Mouse (Mus musculus) limb, embryonic 15.5 days (tissue): ENCODE measurements around the gene Ush2a. TPM values are rescaled to one million over a fixed set of nuclear protein-coding genes. Genes with fewer than 3 reads are reported as not detected.

Experiments used
- ATAC-seq: fragments of 200-750 bp; cut with Nextera tagmentation; 2 replicates; pipeline ENCODE4 v1.8.0; 2017; ENCODE audit warnings: low read depth, moderate TSS enrichment; ENCODE audit not compliant: insufficient number of reproducible peaks, low FRiP score, low TSS enrichment
- H3K27ac ChIP-seq: fragments of 300-500 bp; sonication (generic); 2 replicates; pipeline ENCODE4 v1.5.1; 2015; ENCODE audit warnings: moderate library complexity, mild to moderate bottlenecking, inconsistent platforms
- H3K27me3 ChIP-seq: fragments of 300-500 bp; sonication (generic); 2 replicates; pipeline ENCODE4 v1.6.1; 2015; ENCODE audit warnings: inconsistent platforms
- H3K36me3 ChIP-seq: fragments of 300-500 bp; sonication (generic); 2 replicates; pipeline ENCODE4 v1.6.1; 2015; ENCODE audit warnings: inconsistent platforms
- H3K4me1 ChIP-seq: fragments of 300-500 bp; sonication (generic); 2 replicates; pipeline ENCODE4 v1.6.1; 2015; ENCODE audit warnings: inconsistent platforms
- H3K4me2 ChIP-seq: fragments of 300-500 bp; sonication (generic); 2 replicates; pipeline ENCODE4 v1.6.1; 2015; ENCODE audit warnings: mild to moderate bottlenecking, inconsistent platforms
- H3K4me3 ChIP-seq: fragments of 300-500 bp; sonication (generic); 2 replicates; pipeline ENCODE4 v1.5.1; 2015; ENCODE audit warnings: mild to moderate bottlenecking, inconsistent platforms
- H3K9ac ChIP-seq: fragments of 300-500 bp; sonication (generic); 2 replicates; pipeline ENCODE4 v1.6.1; 2015; ENCODE audit warnings: inconsistent platforms
- H3K9me3 ChIP-seq: fragments of 300-500 bp; sonication (generic); 2 replicates; pipeline ENCODE4 v1.6.1; 2016; ENCODE audit warnings: inconsistent platforms
- WGBS: fragments of 180-500 bp; shearing (Covaris S2); methylation state at CpG from one replicate; pipeline ENCODE4 v1.1.7; 2015; 5-methylcytosine and 5-hydroxymethylcytosine counted together
- polyA plus RNA-seq: library from polyadenylated mRNA; unstranded; fragments of >200 nt; fragmentation: Nextera tagmentation; extraction: Ambion mirVana; gene quantifications from 2 replicates; pipeline ENCODE4 v1.2.1, GENCODE M21; 2015

The Ush2a gene
- polyA plus RNA-seq, 1 experiment from 2014 or later = 0.08 TPM

GRCm38 (mm10) chr1:188316574-188316973 lies 54.8 kb downstream of the Ush2a start:
- ATAC-seq = no peak
- no peak overlapping the region for H3K9ac ChIP-seq
- 80% methylated on average over 5 of the region's 5 CpGs for WGBS

GRCm38 (mm10) chr1:188320204-188320603 lies 58.4 kb downstream of the Ush2a start:
- H3K27ac ChIP-seq = no peak overlapping the region
- H3K9ac ChIP-seq = no peak overlapping the region
- H3K4me3 ChIP-seq = no peak overlapping the region
- no peaks in the 10 kb centered on the region for H3K9me3 ChIP-seq
- no peaks in the 10 kb centered on the region for H3K36me3 ChIP-seq
- H3K4me2 ChIP-seq = no peak overlapping the region
- ATAC-seq = no peak
- no peaks in the 10 kb centered on the region for H3K27me3 ChIP-seq
- WGBS = 24% methylated on average over 4 of the region's 4 CpGs
- H3K4me1 ChIP-seq = no peaks in the 10 kb centered on the region

More at GRCm38 (mm10) chr1:188316574-188316973, 54.8 kb downstream of the Ush2a start:
- no peaks in the 10 kb centered on the region for H3K36me3 ChIP-seq
- no peaks in the 10 kb centered on the region for H3K27me3 ChIP-seq
- H3K4me2 ChIP-seq = no peak overlapping the region
- no peak overlapping the region for H3K4me3 ChIP-seq
- H3K9me3 ChIP-seq = no peaks in the 10 kb centered on the region
- H3K27ac ChIP-seq = no peak overlapping the region
- H3K4me1 ChIP-seq = no peaks in the 10 kb centered on the region

DNA sequence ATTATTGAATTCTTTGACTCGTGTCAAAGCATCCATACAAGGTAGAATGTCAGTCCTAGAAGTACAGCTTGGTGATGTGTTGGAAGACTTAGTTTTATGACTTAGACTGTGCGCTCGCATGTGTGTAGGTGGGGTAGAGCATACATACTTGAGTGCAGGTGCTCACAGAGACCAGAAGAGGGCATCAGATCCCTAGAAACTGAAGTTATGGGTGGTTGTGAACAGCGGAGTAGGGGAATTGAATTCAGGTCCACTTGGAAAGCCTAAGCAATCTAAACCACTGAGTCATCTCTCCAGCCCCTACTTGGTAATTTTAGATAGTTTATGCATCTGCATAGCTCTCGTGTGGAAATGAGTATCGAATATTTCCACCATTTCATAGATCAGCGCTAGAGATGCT lies 59.7 kb downstream of the Ush2a start:
- Histone ChIP-seq H3K27ac (no peak overlapping the region), H3K4me3 (no peak overlapping the region), H3K4me1 (no peaks in the 10 kb centered on the region), H3K9ac (no peak overlapping the region), H3K36me3 (no peaks in the 10 kb centered on the region), H3K4me2 (no peak overlapping the region), H3K27me3 (no peaks in the 10 kb centered on the region), H3K9me3 (no peaks in the 10 kb centered on the region)
- WGBS = 81% methylated on average over 7 of the region's 7 CpGs
- ATAC-seq = no peak

DNA sequence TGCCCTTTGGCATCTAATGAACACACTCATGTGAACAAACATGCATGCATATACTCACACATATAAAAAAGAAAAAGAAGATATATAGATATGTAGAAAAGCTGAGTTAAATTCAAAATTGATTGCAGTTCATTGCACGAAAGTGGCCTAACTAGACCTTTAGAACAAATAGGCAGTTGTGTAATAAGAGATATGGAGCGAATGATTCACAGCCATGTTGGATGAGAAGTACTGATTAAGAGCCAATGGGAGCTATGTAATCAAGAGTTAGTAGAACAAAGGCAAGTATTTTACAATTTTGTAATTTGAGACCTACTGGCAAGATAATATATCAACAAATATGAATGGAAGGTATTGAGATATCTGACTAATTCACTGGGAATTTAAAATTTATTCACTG lies 68.6 kb downstream of the Ush2a start:
- Histone ChIP-seq H3K4me2 (no peak overlapping the region), H3K9ac (no peak overlapping the region), H3K36me3 (no peaks in the 10 kb centered on the region), H3K4me3 (no peak overlapping the region), H3K27me3 (no peaks in the 10 kb centered on the region), H3K4me1 (no peaks in the 10 kb centered on the region), H3K27ac (no peak overlapping the region), H3K9me3 (no peaks in the 10 kb centered on the region)
- no peak for ATAC-seq
- WGBS = 86% methylated on average over 2 of the region's 2 CpGs

DNA sequence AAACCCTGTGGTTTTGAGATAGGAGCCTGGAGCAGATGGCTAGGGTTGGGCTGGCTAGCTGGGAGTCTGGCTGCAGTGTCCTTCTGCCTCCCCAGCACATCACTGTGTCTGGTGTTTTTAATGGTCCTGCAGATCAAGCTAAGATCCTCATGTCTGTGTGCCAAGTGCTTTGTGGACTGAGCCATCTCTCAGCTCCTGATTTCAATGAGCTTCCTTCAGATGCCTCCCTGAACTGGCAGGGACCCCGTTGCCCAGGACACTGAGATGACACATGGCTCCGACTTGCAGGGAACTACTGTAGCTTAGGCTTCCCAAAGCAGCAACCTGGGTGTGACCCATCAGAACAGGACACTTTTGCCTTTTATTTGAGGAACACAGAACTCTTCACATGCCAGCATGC lies 72.1 kb downstream of the Ush2a start:
- Histone ChIP-seq H3K4me1 (no peaks in the 10 kb centered on the region), H3K27me3 (no peaks in the 10 kb centered on the region), H3K4me3 (no peak overlapping the region), H3K27ac (no peak overlapping the region), H3K9ac (no peak overlapping the region), H3K9me3 (no peaks in the 10 kb centered on the region), H3K36me3 (no peaks in the 10 kb centered on the region), H3K4me2 (no peak overlapping the region)
- ATAC-seq = no peak
- WGBS = 84% methylated on average over 2 of the region's 2 CpGs

DNA sequence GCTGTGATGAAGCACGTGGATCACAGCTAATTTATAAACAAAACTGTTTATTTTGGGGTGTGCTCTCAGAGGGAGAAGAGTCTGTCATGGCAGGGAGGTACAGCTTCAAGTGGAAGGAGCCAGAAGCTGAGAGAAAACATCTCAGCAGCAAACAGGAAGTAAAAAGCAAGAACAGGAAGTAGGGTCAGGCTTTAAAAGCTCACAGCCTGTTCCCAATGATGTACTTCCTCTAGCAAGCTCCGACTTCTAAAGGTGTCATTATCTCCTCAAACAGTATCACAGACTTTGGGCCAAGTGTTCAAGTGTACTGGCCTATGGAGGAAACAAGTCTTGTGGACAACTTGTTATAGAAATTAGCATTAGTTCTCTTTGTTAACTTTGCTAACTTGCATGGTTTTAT lies 85.9 kb downstream of the Ush2a start:
- no peak overlapping the region for H3K9ac ChIP-seq
- H3K4me2 ChIP-seq = no peak overlapping the region
- H3K27me3 ChIP-seq = no peaks in the 10 kb centered on the region
- no peaks in the 10 kb centered on the region for H3K36me3 ChIP-seq
- H3K9me3 ChIP-seq = no peaks in the 10 kb centered on the region
- ATAC-seq = no peak
- 55% methylated on average over 2 of the region's 2 CpGs for WGBS
- H3K27ac ChIP-seq = no peak overlapping the region
- no peak overlapping the region for H3K4me3 ChIP-seq
- H3K4me1 ChIP-seq = no peaks in the 10 kb centered on the region

DNA sequence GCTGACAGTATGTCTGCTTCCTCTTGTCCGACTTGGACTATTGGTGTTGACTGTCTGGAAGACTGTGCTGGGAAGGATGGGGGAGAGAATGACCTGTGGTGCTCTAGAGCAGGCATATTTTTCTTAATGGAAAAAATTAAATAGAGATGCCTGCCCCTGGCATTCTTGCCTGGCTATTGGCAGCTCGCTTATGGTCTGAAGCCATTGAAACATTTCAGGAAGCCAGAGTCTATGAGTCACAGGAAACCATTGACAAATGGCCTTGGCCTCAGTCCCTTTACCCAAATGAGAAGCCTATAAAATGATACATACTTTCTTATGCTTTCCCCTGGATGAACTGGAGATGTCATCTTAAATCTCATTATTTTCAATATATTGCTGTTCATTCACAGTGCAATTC lies 92.9 kb downstream of the Ush2a start:
- H3K4me1 ChIP-seq = no peaks in the 10 kb centered on the region
- no peaks in the 10 kb centered on the region for H3K36me3 ChIP-seq
- no peak overlapping the region for H3K4me3 ChIP-seq
- no peak overlapping the region for H3K4me2 ChIP-seq
- no peak overlapping the region for H3K9ac ChIP-seq
- no peak overlapping the region for H3K27ac ChIP-seq
- WGBS = 79% methylated on average over 2 of the region's 2 CpGs
- no peak for ATAC-seq
- H3K9me3 ChIP-seq = no peaks in the 10 kb centered on the region
- no peaks in the 10 kb centered on the region for H3K27me3 ChIP-seq

GRCm38 (mm10) chr1:188363548-188363947 lies 101.7 kb downstream of the Ush2a start:
- Histone ChIP-seq H3K27me3 (no peaks in the 10 kb centered on the region), H3K4me1 (no peaks in the 10 kb centered on the region), H3K36me3 (no peaks in the 10 kb centered on the region), H3K9ac (no peak overlapping the region), H3K4me3 (no peak overlapping the region), H3K4me2 (no peak overlapping the region), H3K27ac (no peak overlapping the region), H3K9me3 (no peaks in the 10 kb centered on the region)
- WGBS = 65% methylated on average over 3 of the region's 3 CpGs
- ATAC-seq = no peak

GRCm38 (mm10) chr1:188385180-188385579 lies 123.4 kb downstream of the Ush2a start:
- no peak overlapping the region for H3K4me3 ChIP-seq
- WGBS = 73% methylated on average over 1 of the region's 1 CpGs

GRCm38 (mm10) chr1:188385733-188386261 lies 124.0 kb downstream of the Ush2a start:
- Histone ChIP-seq H3K27ac (no peak overlapping the region), H3K9me3 (no peaks in the 10 kb centered on the region), H3K4me2 (no peak overlapping the region), H3K36me3 (no peaks in the 10 kb centered on the region), H3K27me3 (no peaks in the 10 kb centered on the region), H3K9ac (no peak overlapping the region), H3K4me3 (no peak overlapping the region), H3K4me1 (no peaks in the 10 kb centered on the region)
- ATAC-seq = no peak
- WGBS = 58% methylated on average over 7 of the region's 7 CpGs

More at GRCm38 (mm10) chr1:188385180-188385579, 123.4 kb downstream of the Ush2a start:
- H3K4me1 ChIP-seq = no peaks in the 10 kb centered on the region
- no peak overlapping the region for H3K4me2 ChIP-seq
- H3K9me3 ChIP-seq = no peaks in the 10 kb centered on the region
- no peak overlapping the region for H3K27ac ChIP-seq
- H3K27me3 ChIP-seq = no peaks in the 10 kb centered on the region
- H3K9ac ChIP-seq = no peak overlapping the region
- no peaks in the 10 kb centered on the region for H3K36me3 ChIP-seq
- ATAC-seq = no peak

GRCm38 (mm10) chr1:188387321-188387720 lies 125.5 kb downstream of the Ush2a start:
- H3K4me2 ChIP-seq = no peak overlapping the region
- WGBS = 69% methylated on average over 3 of the region's 3 CpGs
- ATAC-seq = no peak
- H3K27me3 ChIP-seq = no peaks in the 10 kb centered on the region
- H3K27ac ChIP-seq = no peak overlapping the region
- no peaks in the 10 kb centered on the region for H3K36me3 ChIP-seq
- no peaks in the 10 kb centered on the region for H3K4me1 ChIP-seq
- no peak overlapping the region for H3K4me3 ChIP-seq
- H3K9ac ChIP-seq = no peak overlapping the region
- no peaks in the 10 kb centered on the region for H3K9me3 ChIP-seq

- no peak overlapping the region for H3K27ac ChIP-seq
- no peak overlapping the region for H3K4me3 ChIP-seq
- H3K36me3 ChIP-seq = no peaks in the 10 kb centered on the region
- no peak for ATAC-seq
- H3K27me3 ChIP-seq = no peaks in the 10 kb centered on the region
- H3K4me2 ChIP-seq = no peak overlapping the region
- no peaks in the 10 kb centered on the region for H3K4me1 ChIP-seq
- H3K9ac ChIP-seq = no peak overlapping the region
- 50% methylated on average over 2 of the region's 2 CpGs for WGBS
- H3K9me3 ChIP-seq = no peaks in the 10 kb centered on the region
Measured at GRCm38 (mm10) chr1:188387820-188388471, 126.1 kb downstream of the Ush2a start.

GRCm38 (mm10) chr1:188390080-188390479 lies 128.3 kb downstream of the Ush2a start:
- ATAC-seq = no peak
- no peaks in the 10 kb centered on the region for H3K9me3 ChIP-seq
- no peaks in the 10 kb centered on the region for H3K36me3 ChIP-seq
- no peaks in the 10 kb centered on the region for H3K4me1 ChIP-seq
- H3K27me3 ChIP-seq = no peaks in the 10 kb centered on the region
- no peak overlapping the region for H3K9ac ChIP-seq
- no peak overlapping the region for H3K4me3 ChIP-seq
- WGBS = 55% methylated on average over 6 of the region's 6 CpGs
- no peak overlapping the region for H3K4me2 ChIP-seq
- no peak overlapping the region for H3K27ac ChIP-seq
